Mouse (Mus musculus) CD8-positive naive resting alpha-beta T cell, adult 57 days (primary cell): Measurements from ENCODE around the gene Zfhx2. TPM values are rescaled to one million over a fixed set of nuclear protein-coding genes. Genes with fewer than 3 reads are reported as not detected.

Source experiments
- total RNA-seq: library from RNA; stranded (reverse); gene quantifications from one replicate; pipeline ENCODE4 v1.2.4, GENCODE M21; 2023

Gene Zfhx2
- 14.9 TPM for total RNA-seq

GRCm38 (mm10) chr14:55092011-55092577 lies at the start of gene Zfhx2:
Gene Zfhx2, minus strand, starts transcription at chr14:55092324.

GRCm38 (mm10) chr14:55116425-55117200 lies 24.5 kb upstream of the Zfhx2 start, which contains the start of gene Jph4:
Gene Jph4, minus strand, starts transcription at chr14:55116935.

GRCm38 (mm10) chr14:55105836-55106809 lies 14.0 kb upstream of the Zfhx2 start, which contains the start of gene Ap1g2:
Gene Ap1g2, minus strand, starts transcription at chr14:55106593.

GRCm38 (mm10) chr14:55094704-55095231 lies 2.6 kb upstream of the Zfhx2 start, which contains the start of gene Thtpa:
Gene Thtpa, plus strand, starts transcription at chr14:55094784.

GRCm38 (mm10) chr14:55014991-55015766 lies 76.9 kb downstream of the Zfhx2 start, which contains the start of gene Ngdn:
Gene Ngdn, plus strand, starts transcription at chr14:55015454.

Other genes starting within 250 kb of the Zfhx2 start
- gene Homez, start 221.4 kb downstream of the Zfhx2 start, total RNA-seq = 6.8 TPM
- gene Ppp1r3e, start 214.8 kb downstream of the Zfhx2 start, total RNA-seq = 12.5 TPM
- 3.6 TPM for gene Bcl2l2, start 208.9 kb downstream of the Zfhx2 start, total RNA-seq
- gene Gm20521, start 208.9 kb downstream of the Zfhx2 start, total RNA-seq = 0.83 TPM
- gene Pabpn1, start 199.8 kb downstream of the Zfhx2 start, total RNA-seq = 231 TPM
- gene Slc22a17, start 179.2 kb downstream of the Zfhx2 start, total RNA-seq = 2.8 TPM
- not detected for gene Efs, start 166.2 kb downstream of the Zfhx2 start, total RNA-seq
- not detected for gene Il25, start 159.6 kb downstream of the Zfhx2 start, total RNA-seq
- not detected for gene Cmtm5, start 156.1 kb downstream of the Zfhx2 start, total RNA-seq
- gene Myh6, start 125.4 kb downstream of the Zfhx2 start, total RNA-seq = not detected
- gene Gm17428, start 115.4 kb downstream of the Zfhx2 start, total RNA-seq = not detected
- gene Myh7, start 97.7 kb downstream of the Zfhx2 start, total RNA-seq = not detected
- gene Ngdn, start 76.9 kb downstream of the Zfhx2 start, total RNA-seq = 87.3 TPM
- 6.1 TPM for gene Thtpa, start 2.5 kb upstream of the Zfhx2 start, total RNA-seq
- gene Ap1g2, start 14.3 kb upstream of the Zfhx2 start, total RNA-seq = 131 TPM
- gene Jph4, start 24.6 kb upstream of the Zfhx2 start, total RNA-seq = not detected
- gene Dhrs2, start 129.7 kb upstream of the Zfhx2 start, total RNA-seq = not detected